Mouse (Mus musculus): ENCODE results near the gene Nelfcd. TPM values are rescaled to one million over a fixed set of nuclear protein-coding genes. Genes with fewer than 3 reads are reported as not detected.

Gene Nelfcd
- polyA plus RNA-seq, 1 experiment: 55.9 TPM

GRCm38 (mm10) chr2:174438737-174439449 is 23.3 kb downstream of the Nelfcd start, which contains the start of gene Ctsz:
Gene Ctsz, minus strand, starts transcription at chr2:174439039.
- peak within 1 kb of the TSS; percentile 80 for H3K4me3 ChIP-seq (replicated peaks; ENCODE audit: control insufficient read depth, low read depth, low read length)
- H3K4me1 ChIP-seq (ENCODE audit: control insufficient read depth, insufficient read depth, low read length): peaks cover 8% of the 10 kb centered on the region; the same call in 1 of the 2 replicates
- 2% methylated on average over 38 of the region's 38 CpGs for WGBS
- peak within 1 kb of the TSS; percentile 80 for H3K27ac ChIP-seq (ENCODE audit: control insufficient read depth, insufficient read depth, low read depth, low read length, poor library complexity)
- TF ChIP-seq POLR2A (IDR thresholded peaks at IDR 0.05; ENCODE audit: borderline replicate concordance, control insufficient read depth, low read depth, low read length): peak; percentile 85; the same call in 1 of the 2 replicates
- no peak for TF ChIP-seq CTCF (IDR thresholded peaks at IDR 0.05; ENCODE audit: control insufficient read depth, insufficient read depth, low read length)

- Histone ChIP-seq H3K4me3 (replicated peaks; ENCODE audit: control insufficient read depth, low read depth, low read length) (no peak overlapping the region), H3K27ac (ENCODE audit: control insufficient read depth, insufficient read depth, low read depth, low read length, poor library complexity) (peak overlapping the region; percentile 37; the same call in 1 of the 2 replicates), H3K4me1 (ENCODE audit: control insufficient read depth, insufficient read depth, low read length) (peaks cover 8% of the 10 kb centered on the region; the same call in 1 of the 2 replicates)
- WGBS: 9% methylated on average over 5 of the region's 5 CpGs
- TF ChIP-seq POLR2A (IDR thresholded peaks at IDR 0.05; ENCODE audit: borderline replicate concordance, control insufficient read depth, low read depth, low read length): no peak
- no peak for TF ChIP-seq CTCF (IDR thresholded peaks at IDR 0.05; ENCODE audit: control insufficient read depth, insufficient read depth, low read length)
Observed at GRCm38 (mm10) chr2:174439450-174439838, 23.8 kb downstream of the Nelfcd start.

- Histone ChIP-seq H3K27ac (ENCODE audit: control insufficient read depth, insufficient read depth, low read depth, low read length, poor library complexity) (peak overlapping the region; percentile 37; the same call in 1 of the 2 replicates), H3K4me3 (replicated peaks; ENCODE audit: control insufficient read depth, low read depth, low read length) (no peak overlapping the region), H3K4me1 (ENCODE audit: control insufficient read depth, insufficient read depth, low read length) (peaks cover 6% of the 10 kb centered on the region; the same call in 1 of the 2 replicates)
- TF ChIP-seq CTCF (IDR thresholded peaks at IDR 0.05; ENCODE audit: control insufficient read depth, insufficient read depth, low read length) (no peak), POLR2A (IDR thresholded peaks at IDR 0.05; ENCODE audit: borderline replicate concordance, control insufficient read depth, low read depth, low read length) (no peak)
- WGBS: 76% methylated on average over 9 of the region's 9 CpGs
Observed at GRCm38 (mm10) chr2:174439961-174440360, 24.4 kb downstream of the Nelfcd start.

GRCm38 (mm10) chr2:174441898-174442297 is 26.3 kb downstream of the Nelfcd start:
- H3K4me3 ChIP-seq (replicated peaks; ENCODE audit: control insufficient read depth, low read depth, low read length): no peak overlapping the region
- TF ChIP-seq POLR2A (IDR thresholded peaks at IDR 0.05; ENCODE audit: borderline replicate concordance, control insufficient read depth, low read depth, low read length) (no peak), CTCF (IDR thresholded peaks at IDR 0.05; ENCODE audit: control insufficient read depth, insufficient read depth, low read length) (no peak)
- 62% methylated on average over 4 of the region's 4 CpGs for WGBS
- H3K4me1 ChIP-seq (ENCODE audit: control insufficient read depth, insufficient read depth, low read length): peaks cover 4% of the 10 kb centered on the region; the same call in 1 of the 2 replicates
- H3K27ac ChIP-seq (ENCODE audit: control insufficient read depth, insufficient read depth, low read depth, low read length, poor library complexity): no peak overlapping the region

- TF ChIP-seq CTCF (IDR thresholded peaks at IDR 0.05; ENCODE audit: control insufficient read depth, insufficient read depth, low read length) (no peak), POLR2A (IDR thresholded peaks at IDR 0.05; ENCODE audit: borderline replicate concordance, control insufficient read depth, low read depth, low read length) (no peak)
- 77% methylated on average over 9 of the region's 9 CpGs for WGBS
- H3K4me3 ChIP-seq (replicated peaks; ENCODE audit: control insufficient read depth, low read depth, low read length): no peak overlapping the region
- H3K27ac ChIP-seq (ENCODE audit: control insufficient read depth, insufficient read depth, low read depth, low read length, poor library complexity): no peak overlapping the region
- H3K4me1 ChIP-seq (ENCODE audit: control insufficient read depth, insufficient read depth, low read length): peaks cover 4% of the 10 kb centered on the region; the same call in 1 of the 2 replicates
Observed at GRCm38 (mm10) chr2:174442460-174442859, 26.9 kb downstream of the Nelfcd start.

GRCm38 (mm10) chr2:174443046-174443445 is 27.4 kb downstream of the Nelfcd start:
- WGBS: 57% methylated on average over 2 of the region's 2 CpGs
- Histone ChIP-seq H3K27ac (ENCODE audit: control insufficient read depth, insufficient read depth, low read depth, low read length, poor library complexity) (no peak overlapping the region), H3K4me1 (ENCODE audit: control insufficient read depth, insufficient read depth, low read length) (peaks cover 4% of the 10 kb centered on the region; the same call in 1 of the 2 replicates), H3K4me3 (replicated peaks; ENCODE audit: control insufficient read depth, low read depth, low read length) (no peak overlapping the region)
- TF ChIP-seq CTCF (IDR thresholded peaks at IDR 0.05; ENCODE audit: control insufficient read depth, insufficient read depth, low read length) (no peak), POLR2A (IDR thresholded peaks at IDR 0.05; ENCODE audit: borderline replicate concordance, control insufficient read depth, low read depth, low read length) (no peak)

GRCm38 (mm10) chr2:174444359-174444758 is 28.8 kb downstream of the Nelfcd start:
- no peak for TF ChIP-seq CTCF (IDR thresholded peaks at IDR 0.05; ENCODE audit: control insufficient read depth, insufficient read depth, low read length)
- no peak for TF ChIP-seq POLR2A (IDR thresholded peaks at IDR 0.05; ENCODE audit: borderline replicate concordance, control insufficient read depth, low read depth, low read length)
- H3K4me3 ChIP-seq (replicated peaks; ENCODE audit: control insufficient read depth, low read depth, low read length): no peak overlapping the region
- H3K4me1 ChIP-seq (ENCODE audit: control insufficient read depth, insufficient read depth, low read length): peaks cover 4% of the 10 kb centered on the region; the same call in 1 of the 2 replicates
- H3K27ac ChIP-seq (ENCODE audit: control insufficient read depth, insufficient read depth, low read depth, low read length, poor library complexity): no peak overlapping the region
- 79% methylated on average over 7 of the region's 7 CpGs for WGBS

- Histone ChIP-seq H3K4me3 (replicated peaks; ENCODE audit: control insufficient read depth, low read depth, low read length) (no peak overlapping the region), H3K27ac (ENCODE audit: control insufficient read depth, insufficient read depth, low read depth, low read length, poor library complexity) (no peak overlapping the region), H3K4me1 (ENCODE audit: control insufficient read depth, insufficient read depth, low read length) (peaks cover 4% of the 10 kb centered on the region; the same call in 1 of the 2 replicates)
- WGBS: 69% methylated on average over 6 of the region's 6 CpGs
- TF ChIP-seq POLR2A (IDR thresholded peaks at IDR 0.05; ENCODE audit: borderline replicate concordance, control insufficient read depth, low read depth, low read length) (no peak), CTCF (IDR thresholded peaks at IDR 0.05; ENCODE audit: control insufficient read depth, insufficient read depth, low read length) (no peak)
Observed at GRCm38 (mm10) chr2:174445018-174445417, 29.4 kb downstream of the Nelfcd start.

Data from bone marrow, adult 2 months (tissue).